Mouse (Mus musculus): ENCODE measurements around the gene Map1lc3a.

- TF ChIP-seq CTCF (IDR thresholded peaks at IDR 0.05) (no peak), POLR2A (IDR thresholded peaks at IDR 0.05; ENCODE audit: insufficient read depth, low read depth, low read length) (no peak)
Measured at GRCm38 (mm10) chr2:155249588-155249987, 26.5 kb upstream of the Map1lc3a start.

Data from heart, adult 2 months (tissue).